Mouse (Mus musculus) embryonic fibroblast, embryonic 13.5 days (primary cell): ENCODE results near the gene Gcnt2. TPM values are rescaled to one million over a fixed set of nuclear protein-coding genes. Genes with fewer than 3 reads are reported as not detected.
A peak's percentile ranks its signal among the peaks of the same experiment; 100 is the strongest.

Experiments used
- H3K27ac ChIP-seq: 2 replicates; pipeline ENCODE4 v1.5.1; 2012; ENCODE audit warnings: low read length, control low read depth, inconsistent platforms; ENCODE audit not compliant: insufficient read depth
- H3K4me1 ChIP-seq: 2 replicates; pipeline ENCODE4 v1.6.1; 2011; ENCODE audit warnings: low read length; ENCODE audit not compliant: control insufficient read depth, insufficient read depth
- H3K4me3 ChIP-seq: 2 replicates; pipeline ENCODE4 v1.5.1; 2011; ENCODE audit warnings: mild to moderate bottlenecking, control low read depth, low read length; ENCODE audit not compliant: insufficient read depth
- CTCF ChIP-seq: IDR thresholded peaks from 2 replicates; pipeline ENCODE4 v1.5.1; 2011; ENCODE audit warnings: mild to moderate bottlenecking, control low read depth, low read length, moderate library complexity, borderline replicate concordance; ENCODE audit not compliant: insufficient read depth
- POLR2A ChIP-seq: IDR thresholded peaks from 2 replicates; pipeline ENCODE4 v1.6.1; 2011; ENCODE audit warnings: low read depth, mild to moderate bottlenecking, control low read depth, low read length, moderate library complexity
- polyA plus RNA-seq: library from polyadenylated mRNA; stranded (reverse); fragments of >200 nt; gene quantifications from 2 replicates; pipeline ENCODE4 v1.2.4, GENCODE M21; 2011; ENCODE audit warnings: low read depth; ENCODE audit not compliant: missing spikeins, insufficient read length

Gene Gcnt2
- polyA plus RNA-seq, 1 experiment: 12.8 TPM

GRCm38 (mm10) chr13:40850686-40851085 lies 8.9 kb upstream of the Gcnt2 start:
- TF ChIP-seq POLR2A (no peak), CTCF (no peak)
- H3K4me1 ChIP-seq: peaks cover 3% of the 10 kb centered on the region; the same call in 1 of the 2 replicates
- no peak overlapping the region for H3K27ac ChIP-seq
- no peak overlapping the region for H3K4me3 ChIP-seq

- no peak overlapping the region for H3K4me3 ChIP-seq
- TF ChIP-seq CTCF: no peak
- no peak for TF ChIP-seq POLR2A
- H3K27ac ChIP-seq: no peak overlapping the region
- peaks cover 3% of the 10 kb centered on the region; the same call in 1 of the 2 replicates for H3K4me1 ChIP-seq
Observed at GRCm38 (mm10) chr13:40851281-40851680, 8.3 kb upstream of the Gcnt2 start.

GRCm38 (mm10) chr13:40851961-40852360 lies 7.6 kb upstream of the Gcnt2 start:
- TF ChIP-seq CTCF (no peak), POLR2A (no peak)
- H3K27ac ChIP-seq: no peak overlapping the region
- no peak overlapping the region for H3K4me3 ChIP-seq
- H3K4me1 ChIP-seq: peaks cover 3% of the 10 kb centered on the region; the same call in 1 of the 2 replicates

GRCm38 (mm10) chr13:40852791-40853190 lies 6.8 kb upstream of the Gcnt2 start:
- peaks cover 3% of the 10 kb centered on the region; the same call in 1 of the 2 replicates for H3K4me1 ChIP-seq

GRCm38 (mm10) chr13:40853842-40854241 lies 5.7 kb upstream of the Gcnt2 start:
- no peak for TF ChIP-seq POLR2A
- TF ChIP-seq CTCF: no peak
- H3K4me3 ChIP-seq: no peak overlapping the region
- 0 out of 2 replicates have a peak overlapping the region, but pooled peaks have one; percentile 58 for H3K27ac ChIP-seq
- peaks cover 3% of the 10 kb centered on the region; the same call in 1 of the 2 replicates for H3K4me1 ChIP-seq

More at GRCm38 (mm10) chr13:40852791-40853190, 6.8 kb upstream of the Gcnt2 start:
- Histone ChIP-seq H3K27ac (no peak overlapping the region), H3K4me3 (no peak overlapping the region)
- no peak for TF ChIP-seq POLR2A
- TF ChIP-seq CTCF: no peak

- Histone ChIP-seq H3K4me1 (peaks cover 3% of the 10 kb centered on the region; the same call in 1 of the 2 replicates), H3K27ac (peak overlapping the region; percentile 58), H3K4me3 (peak overlapping the region; percentile 28; the same call in 1 of the 2 replicates)
- peak; percentile 43; the same call in 1 of the 2 replicates for TF ChIP-seq POLR2A
- TF ChIP-seq CTCF: no peak
Observed at GRCm38 (mm10) chr13:40854451-40855058, 5.0 kb upstream of the Gcnt2 start.

GRCm38 (mm10) chr13:40855266-40855665 lies 4.3 kb upstream of the Gcnt2 start:
- Histone ChIP-seq H3K4me3 (no peak overlapping the region), H3K27ac (no peak overlapping the region), H3K4me1 (peaks cover 3% of the 10 kb centered on the region; the same call in 1 of the 2 replicates)
- TF ChIP-seq POLR2A (no peak), CTCF (no peak)

- Histone ChIP-seq H3K4me3 (no peak overlapping the region), H3K4me1 (peaks cover 3% of the 10 kb centered on the region; the same call in 1 of the 2 replicates), H3K27ac (no peak overlapping the region)
- TF ChIP-seq POLR2A (no peak), CTCF (no peak)
Observed at GRCm38 (mm10) chr13:40856786-40857185, 2.8 kb upstream of the Gcnt2 start.

- H3K4me1 ChIP-seq: peaks cover 3% of the 10 kb centered on the region; the same call in 1 of the 2 replicates
- no peak overlapping the region for H3K27ac ChIP-seq
- TF ChIP-seq CTCF: no peak
- no peak for TF ChIP-seq POLR2A
- H3K4me3 ChIP-seq: no peak overlapping the region
Observed at GRCm38 (mm10) chr13:40857281-40857818, 2.2 kb upstream of the Gcnt2 start.

- H3K4me1 ChIP-seq: peaks cover under 1% of the 10 kb centered on the region; the same call in 1 of the 2 replicates
- no peak for TF ChIP-seq POLR2A
- TF ChIP-seq CTCF: no peak
- no peak overlapping the region for H3K4me3 ChIP-seq
- H3K27ac ChIP-seq: peak overlapping the region; percentile 83
Observed at GRCm38 (mm10) chr13:40859225-40859624, 329 bp upstream of the Gcnt2 start.

- TF ChIP-seq CTCF (no peak), POLR2A (no peak)
- Histone ChIP-seq H3K4me1 (no peaks in the 10 kb centered on the region), H3K27ac (no peak overlapping the region), H3K4me3 (no peak overlapping the region)
Observed at GRCm38 (mm10) chr13:40863006-40863405, 3.5 kb downstream of the Gcnt2 start.
